Mouse (Mus musculus): ENCODE results near the gene Ldhal6b. TPM values are rescaled to one million over a fixed set of nuclear protein-coding genes. Genes with fewer than 3 reads are reported as not detected.

Ldhal6b gene
- total and polyA plus RNA-seq, 3 experiments = 0.31 TPM; not detected in 2

GRCm38 (mm10) chr17:5407030-5407429 is 11.5 kb downstream of the Ldhal6b start:
- Histone ChIP-seq H3K4me1 (ENCODE audit: control insufficient read depth in 1 of 2, insufficient read depth in 2 of 2, low read length in 2 of 2) (peaks cover 4 to 34% of the 10 kb centered on the region in 2 experiments; a peak in 3 of 4 replicates), H3K36me3 (ENCODE audit: control insufficient read depth in 1 of 2, insufficient read depth in 2 of 2, low read length in 2 of 2) (peaks cover 3 to 32% of the 10 kb centered on the region in 2 experiments; a peak in 3 of 4 replicates), H3K79me2 (ENCODE audit: control insufficient read depth, insufficient read depth, low read length, poor library complexity) (peaks cover 21% of the 10 kb centered on the region), H3K27ac (ENCODE audit: control insufficient read depth, low read depth, low read length) (peak overlapping the region; percentile 73), H3K27me3 (ENCODE audit: control insufficient read depth in 1 of 2, insufficient read depth in 2 of 2, low read length in 2 of 2) (no peaks in the 10 kb centered on the region), H3K9me3 (replicated peaks; ENCODE audit: insufficient read depth, low read length) (no peaks in the 10 kb centered on the region), H3K9ac (ENCODE audit: control insufficient read depth, low read depth, low read length, poor library complexity, severe bottlenecking) (peak overlapping the region; percentile 72), H3K4me3 (ENCODE audit: control insufficient read depth in 1 of 2, insufficient read depth in 1 of 2, low read depth in 2 of 2, low read length in 2 of 2) (peak overlapping the region; percentile 55 to 57)
- TF ChIP-seq ETS1 (IDR thresholded peaks at IDR 0.05; ENCODE audit: low read depth, low read length) (peak; percentile 66), RCOR1 (IDR thresholded peaks at IDR 0.05; ENCODE audit: low read depth, low read length) (no peak), CHD1 (IDR thresholded peaks at IDR 0.05; ENCODE audit: low read depth, low read length) (no peak), MYC (IDR thresholded peaks at IDR 0.05; ENCODE audit: low read depth, low read length) (peak; percentile 17; the same call in 1 of the 2 replicates), TAL1 (IDR thresholded peaks at IDR 0.05; ENCODE audit: low read length) (0 out of 2 replicates have a peak, but pooled peaks have one; percentile 2), GATA1 (IDR thresholded peaks at IDR 0.05; ENCODE audit: low read depth, low read length) (peak; percentile 51), EP300 (IDR thresholded peaks at IDR 0.05; ENCODE audit: low read depth in 1 of 2, low read length in 2 of 2) (peak; percentile 22 to 56; a peak in 1 of 4 replicates)
- peak; percentile 65 for DNase-seq (ENCODE audit: low read depth, low spot score)

- Histone ChIP-seq H3K27ac (ENCODE audit: control insufficient read depth, low read depth, low read length) (peak overlapping the region; percentile 73), H3K79me2 (ENCODE audit: control insufficient read depth, insufficient read depth, low read length, poor library complexity) (peaks cover 21% of the 10 kb centered on the region), H3K9me3 (replicated peaks; ENCODE audit: insufficient read depth, low read length) (no peaks in the 10 kb centered on the region), H3K36me3 (ENCODE audit: control insufficient read depth in 1 of 2, insufficient read depth in 2 of 2, low read length in 2 of 2) (peaks cover 3 to 32% of the 10 kb centered on the region in 2 experiments; a peak in 3 of 4 replicates), H3K27me3 (ENCODE audit: control insufficient read depth in 1 of 2, insufficient read depth in 2 of 2, low read length in 2 of 2) (no peaks in the 10 kb centered on the region), H3K4me3 (ENCODE audit: control insufficient read depth in 1 of 2, insufficient read depth in 1 of 2, low read depth in 2 of 2, low read length in 2 of 2) (peak overlapping the region; percentile 55 to 57), H3K4me1 (ENCODE audit: control insufficient read depth in 1 of 2, insufficient read depth in 2 of 2, low read length in 2 of 2) (peaks cover 4 to 35% of the 10 kb centered on the region in 2 experiments; a peak in 3 of 4 replicates), H3K9ac (ENCODE audit: control insufficient read depth, low read depth, low read length, poor library complexity, severe bottlenecking) (peak overlapping the region; percentile 72)
- peak; percentile 79 for DNase-seq (ENCODE audit: low read depth, low spot score)
- TF ChIP-seq NRF1 (IDR thresholded peaks at IDR 0.05; ENCODE audit: insufficient read depth, low read depth, low read length, poor library complexity, severe bottlenecking) = no peak
- TF ChIP-seq MYB (IDR thresholded peaks at IDR 0.05; ENCODE audit: low read depth, low read length) = no peak
- TF ChIP-seq ZMIZ1 (IDR thresholded peaks at IDR 0.05; ENCODE audit: low read depth, low read length) = no peak
- no peak for TF ChIP-seq MAZ (IDR thresholded peaks at IDR 0.05; ENCODE audit: low read depth, low read length)
- 0 out of 2 replicates have a peak, but pooled peaks have one; percentile 25 for TF ChIP-seq MEF2A (IDR thresholded peaks at IDR 0.05; ENCODE audit: extremely low read depth, insufficient replicate concordance, low read depth, low read length, poor library complexity, severe bottlenecking)
- TF ChIP-seq E2F4 (IDR thresholded peaks at IDR 0.05; ENCODE audit: borderline replicate concordance, low read depth, low read length) = no peak
- TF ChIP-seq POLR2A (IDR thresholded peaks at IDR 0.05; ENCODE audit: control insufficient read depth in 1 of 2, insufficient read depth in 1 of 2, low read depth in 1 of 2, low read length in 2 of 2, poor library complexity in 1 of 2) = peak; percentile 18 to 42; a peak in 1 of 4 replicates
- no peak for TF ChIP-seq ETS1 (IDR thresholded peaks at IDR 0.05; ENCODE audit: low read depth, low read length)
- TF ChIP-seq NELFE (IDR thresholded peaks at IDR 0.05; ENCODE audit: low read depth, low read length) = 0 out of 2 replicates have a peak, but pooled peaks have one; percentile 41
- TF ChIP-seq KAT2A (conservative IDR thresholded peaks at IDR 0.05; ENCODE audit: low read depth, low read length) = no peak
- TF ChIP-seq HCFC1 (IDR thresholded peaks at IDR 0.05; ENCODE audit: low read depth, low read length) = no peak
- no peak for TF ChIP-seq UBTF (IDR thresholded peaks at IDR 0.05; ENCODE audit: borderline replicate concordance, insufficient read depth, low read depth, low read length)
- TF ChIP-seq USF1 (IDR thresholded peaks at IDR 0.05; ENCODE audit: low read depth, low read length) = peak; percentile 88
- no peak for TF ChIP-seq BHLHE40 (IDR thresholded peaks at IDR 0.05; ENCODE audit: borderline replicate concordance, low read depth, low read length)
- no peak for TF ChIP-seq ZKSCAN1 (IDR thresholded peaks at IDR 0.05; ENCODE audit: low read depth, low read length)
- TF ChIP-seq GABPA (IDR thresholded peaks at IDR 0.05; ENCODE audit: low read depth, low read length) = no peak
- TF ChIP-seq MAX (IDR thresholded peaks at IDR 0.05; ENCODE audit: low read length) = peak; percentile 96
- no peak for TF ChIP-seq ZC3H11A (IDR thresholded peaks at IDR 0.05; ENCODE audit: low read depth, low read length)
- no peak for TF ChIP-seq POLR2AphosphoS2 (IDR thresholded peaks at IDR 0.05; ENCODE audit: low read length)
- no peak for TF ChIP-seq POLR2AphosphoS5 (IDR thresholded peaks at IDR 0.05; ENCODE audit: borderline replicate concordance, low read depth, low read length)
- TF ChIP-seq JUND (IDR thresholded peaks at IDR 0.05; ENCODE audit: low read depth, low read length) = no peak
- TF ChIP-seq SIN3A (IDR thresholded peaks at IDR 0.05; ENCODE audit: low read length) = peak; percentile 71; the same call in 1 of the 2 replicates
- TF ChIP-seq RCOR1 (IDR thresholded peaks at IDR 0.05; ENCODE audit: low read depth, low read length) = no peak
- peak; percentile 24; the same call in 1 of the 2 replicates for TF ChIP-seq TAL1 (IDR thresholded peaks at IDR 0.05; ENCODE audit: low read length)
- TF ChIP-seq EP300 (IDR thresholded peaks at IDR 0.05; ENCODE audit: low read depth in 1 of 2, low read length in 2 of 2) = peak in 1 of 2 experiments; percentile 40; a peak in 1 of 4 replicates
- no peak for TF ChIP-seq CHD1 (IDR thresholded peaks at IDR 0.05; ENCODE audit: low read depth, low read length)
- no peak for TF ChIP-seq CTCF (IDR thresholded peaks at IDR 0.05 in 2 of 3, conservative IDR thresholded peaks at IDR 0.05 in 1 of 3; ENCODE audit: control insufficient read depth in 1 of 3, insufficient read depth in 1 of 3, low read depth in 2 of 3, low read length in 3 of 3, poor library complexity in 1 of 3, severe bottlenecking in 1 of 3)
- TF ChIP-seq CHD2 (IDR thresholded peaks at IDR 0.05; ENCODE audit: low read length) = no peak
Observed at GRCm38 (mm10) chr17:5406566-5406965, 12.0 kb downstream of the Ldhal6b start.

Data from MEL (cell line).